Mouse (Mus musculus) liver, embryonic 15.5 days (tissue): ENCODE data around the gene Hist2h2aa1. TPM values are rescaled to one million over a fixed set of nuclear protein-coding genes. Genes with fewer than 3 reads are reported as not detected.

Source experiments
- ATAC-seq: fragments of 200-750 bp; cut with Nextera tagmentation; 2 replicates; pipeline ENCODE4 v1.8.0; 2017; ENCODE audit warnings: moderate number of reproducible peaks, mild to moderate bottlenecking, moderate library complexity; ENCODE audit not compliant: insufficient read depth
- H3K27ac ChIP-seq: fragments of 300-500 bp; sonication (generic); replicated peaks from 2 replicates; pipeline ENCODE4 v1.5.1; 2015; ENCODE audit warnings: mild to moderate bottlenecking, inconsistent platforms
- H3K27me3 ChIP-seq: fragments of 300-500 bp; sonication (generic); 2 replicates; pipeline ENCODE4 v1.6.1; 2015; ENCODE audit warnings: mild to moderate bottlenecking, inconsistent platforms
- H3K36me3 ChIP-seq: fragments of 300-500 bp; sonication (generic); replicated peaks from 2 replicates; pipeline ENCODE4 v1.6.1; 2015; ENCODE audit warnings: moderate library complexity, mild to moderate bottlenecking, inconsistent platforms
- H3K4me1 ChIP-seq: fragments of 300-500 bp; sonication (generic); replicated peaks from 2 replicates; pipeline ENCODE4 v1.6.1; 2015; ENCODE audit warnings: inconsistent platforms
- H3K4me2 ChIP-seq: fragments of 300-500 bp; sonication (generic); 2 replicates; pipeline ENCODE4 v1.6.1; 2015; ENCODE audit warnings: moderate library complexity, mild to moderate bottlenecking, inconsistent platforms
- H3K4me3 ChIP-seq: fragments of 300-500 bp; sonication (generic); replicated peaks from 2 replicates; pipeline ENCODE4 v1.5.1; 2015; ENCODE audit warnings: mild to moderate bottlenecking, inconsistent platforms
- H3K9ac ChIP-seq: fragments of 300-500 bp; sonication (generic); 2 replicates; pipeline ENCODE4 v1.6.1; 2015; ENCODE audit warnings: moderate library complexity, mild to moderate bottlenecking, inconsistent platforms
- H3K9me3 ChIP-seq: fragments of 300-500 bp; sonication (generic); replicated peaks from 2 replicates; pipeline ENCODE4 v1.6.1; 2016; ENCODE audit warnings: inconsistent platforms
- WGBS: fragments of 180-500 bp; shearing (Covaris S2); methylation state at CpG from one replicate; pipeline ENCODE4 v1.1.7; 2015; ENCODE audit warnings: mixed read lengths; ENCODE audit not compliant: insufficient replicate concordance; 5-methylcytosine and 5-hydroxymethylcytosine counted together
- microRNA-seq: library from miRNA; unstranded; fragments of <30 nt; microRNA quantifications from one replicate; pipeline ENCODE4, GENCODE M21; 2016
- polyA plus RNA-seq: library from polyadenylated mRNA; unstranded; fragments of >200 nt; fragmentation: Nextera tagmentation; extraction: Ambion mirVana; gene quantifications from 2 replicates; pipeline ENCODE4 v1.2.1, GENCODE M21; 2015

Hist2h2aa1 gene
- polyA plus RNA-seq, 1 experiment from 2014 or later, result 45.2 TPM

DNA sequence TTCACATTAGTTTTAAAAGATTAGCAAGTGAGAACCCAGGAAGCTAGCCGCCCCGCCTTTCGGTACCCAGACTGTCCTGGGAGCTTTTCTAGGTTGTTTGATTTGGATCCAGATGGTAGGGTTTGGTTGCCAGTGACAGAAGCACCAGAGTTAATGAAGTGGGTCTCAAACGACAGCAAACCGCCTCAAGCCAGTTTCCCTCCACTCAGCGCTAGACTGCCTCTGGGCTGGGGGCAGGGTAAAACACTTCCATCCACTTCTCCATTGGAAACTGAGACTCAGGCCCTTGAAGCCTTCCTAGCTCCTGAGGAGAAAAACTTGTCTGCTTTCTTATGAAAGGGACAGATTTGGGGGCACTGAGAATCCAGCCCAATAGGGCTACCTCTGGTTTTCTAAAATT is 47.3 kb downstream of the Hist2h2aa1 start:
- Histone ChIP-seq H3K4me1 (no peaks in the 10 kb centered on the region), H3K9ac (no peak overlapping the region)
- no peak for ATAC-seq

DNA sequence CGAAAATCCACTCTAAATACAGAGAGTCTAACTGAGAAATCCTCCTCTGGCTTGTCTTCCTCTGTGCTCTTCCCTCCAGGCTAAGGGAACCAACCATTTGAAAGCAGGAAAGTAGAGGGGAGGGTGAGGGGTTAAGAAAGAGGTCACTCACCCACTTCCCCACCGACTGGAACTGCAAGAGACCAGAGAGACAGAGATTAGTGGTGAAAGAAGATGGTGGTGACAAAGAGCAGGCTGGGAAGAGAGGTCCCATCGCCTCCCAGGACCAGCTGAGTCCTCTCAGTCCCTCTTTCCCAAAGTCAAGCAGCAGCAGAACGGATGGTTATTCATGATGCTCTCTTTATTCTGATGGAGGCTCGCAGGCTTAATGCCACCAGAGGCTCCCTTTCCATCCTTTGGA is 48.1 kb downstream of the Hist2h2aa1 start:
- H3K9ac ChIP-seq, result no peak overlapping the region
- H3K27me3 ChIP-seq, result peaks cover 7% of the 10 kb centered on the region; the same call in 1 of the 2 replicates
- no peaks in the 10 kb centered on the region for H3K36me3 ChIP-seq
- WGBS, result 20% methylated on average over 5 of the region's 5 CpGs
- ATAC-seq, result no peak
- H3K4me1 ChIP-seq, result no peaks in the 10 kb centered on the region
- H3K4me3 ChIP-seq, result no peak overlapping the region; the same call in 1 of the 2 replicates
- no peaks in the 10 kb centered on the region for H3K9me3 ChIP-seq
- H3K4me2 ChIP-seq, result peak overlapping the region; percentile 6; the same call in 1 of the 2 replicates
- peak overlapping the region; percentile 22; the same call in 1 of the 2 replicates for H3K27ac ChIP-seq

More for the DNA sequence above, 47.3 kb downstream of the Hist2h2aa1 start:
- Histone ChIP-seq H3K9me3 (no peaks in the 10 kb centered on the region), H3K36me3 (no peaks in the 10 kb centered on the region), H3K4me3 (no peak overlapping the region; the same call in 1 of the 2 replicates), H3K27me3 (peaks cover 7% of the 10 kb centered on the region; the same call in 1 of the 2 replicates), H3K4me2 (no peak overlapping the region), H3K27ac (no peak overlapping the region; the same call in 1 of the 2 replicates)
- WGBS, result 53% methylated on average over 6 of the region's 6 CpGs

DNA sequence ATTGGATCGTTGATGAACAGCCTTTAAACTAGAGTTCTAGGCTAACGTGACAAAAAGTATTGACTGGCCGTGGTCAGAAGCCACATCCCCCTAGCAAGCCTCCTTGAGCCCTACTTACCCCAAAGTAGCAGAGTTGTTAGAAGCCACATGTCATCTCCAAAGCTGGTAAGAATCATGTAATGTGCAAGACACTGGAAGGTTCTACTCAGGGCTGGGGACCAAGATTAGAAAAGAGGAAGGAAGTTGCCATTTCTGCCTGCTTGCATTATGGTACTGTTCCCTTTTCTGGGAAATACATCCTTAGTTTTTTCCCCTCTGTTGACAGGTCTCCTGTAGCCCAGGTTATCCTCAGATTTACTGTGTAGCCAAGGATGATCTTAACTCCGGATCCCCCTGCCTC is 48.5 kb downstream of the Hist2h2aa1 start, which contains the start of gene Fcgr1:
Gene Fcgr1, minus strand, starts transcription at position 183 of the 400 bp plus-strand sequence.
- H3K9me3 ChIP-seq, result no peaks in the 10 kb centered on the region
- H3K4me1 ChIP-seq, result no peaks in the 10 kb centered on the region
- peak within 1 kb of the TSS; percentile 22; the same call in 1 of the 2 replicates for H3K27ac ChIP-seq
- H3K27me3 ChIP-seq, result peaks cover 9% of the 10 kb centered on the region; the same call in 1 of the 2 replicates
- no peak within 1 kb of the TSS; the same call in 1 of the 2 replicates for H3K4me3 ChIP-seq
- peak within 1 kb of the TSS; percentile 6; the same call in 1 of the 2 replicates for H3K4me2 ChIP-seq
- no peaks in the 10 kb centered on the region for H3K36me3 ChIP-seq
- 19% methylated on average over 4 of the region's 4 CpGs for WGBS
- H3K9ac ChIP-seq, result no peak within 1 kb of the TSS
- ATAC-seq, result no peak

Small RNAs within 50 kb of the gene (microRNA-seq; reads per million reads assigned to microRNA genes)
- not detected for gene Gm44492
- not detected for gene Gm47311
- not detected for gene Gm47313

Other genes with a start within 250 kb of the Hist2h2aa1 start
- 5.9 and 6.6 TPM in 2 replicates for gene Plekho1, start 249.5 kb upstream of the Hist2h2aa1 start, polyA plus RNA-seq
- 12.6 and 14.1 TPM in 2 replicates for gene Vps45, start 187.0 kb upstream of the Hist2h2aa1 start, polyA plus RNA-seq
- gene Otud7b, start 141.0 kb upstream of the Hist2h2aa1 start, polyA plus RNA-seq, result 10.3 and 12.0 TPM in 2 replicates
- gene Mtmr11, start 83.5 kb upstream of the Hist2h2aa1 start, polyA plus RNA-seq, result 2.3 and 3.7 TPM in 2 replicates
- 73.7 and 76.6 TPM in 2 replicates for gene Sf3b4, start 73.2 kb upstream of the Hist2h2aa1 start, polyA plus RNA-seq
- 0.23 and 0.26 TPM in 2 replicates for gene Sv2a, start 64.3 kb upstream of the Hist2h2aa1 start, polyA plus RNA-seq
- gene Bola1, start 25.8 kb upstream of the Hist2h2aa1 start, polyA plus RNA-seq, result 32.1 and 34.6 TPM in 2 replicates
- gene Hist2h2ab, start 25.6 kb upstream of the Hist2h2aa1 start, polyA plus RNA-seq, result 0.40 and 0.58 TPM in 2 replicates
- 16.1 and 18.0 TPM in 2 replicates for gene Hist2h2ac, start 24.6 kb upstream of the Hist2h2aa1 start, polyA plus RNA-seq
- 6.5 and 7.7 TPM in 2 replicates for gene Hist2h2be, start 24.4 kb upstream of the Hist2h2aa1 start, polyA plus RNA-seq
- gene Hist2h3c2, start 6.4 kb upstream of the Hist2h2aa1 start, polyA plus RNA-seq, result 10.8 and 13.6 TPM in 2 replicates
- 54.8 and 64.9 TPM in 2 replicates for gene Hist2h2aa2, start 5.2 kb upstream of the Hist2h2aa1 start, polyA plus RNA-seq
- gene Hist2h3c1, start 1.2 kb downstream of the Hist2h2aa1 start, polyA plus RNA-seq, result 2.5 and 3.2 TPM in 2 replicates
- gene Hist2h4, start 17.8 kb downstream of the Hist2h2aa1 start, polyA plus RNA-seq, result 29.3 and 32.9 TPM in 2 replicates
- gene Hist2h3b, start 23.2 kb downstream of the Hist2h2aa1 start, polyA plus RNA-seq, result 78.7 and 99.7 TPM in 2 replicates
- 19.4 and 24.6 TPM in 2 replicates for gene Hist2h2bb, start 24.3 kb downstream of the Hist2h2aa1 start, polyA plus RNA-seq
- 4.4 and 4.7 TPM in 2 replicates for gene Fcgr1, start 48.5 kb downstream of the Hist2h2aa1 start, polyA plus RNA-seq
- not detected in 2 replicates for gene BC107364, start 206.8 kb downstream of the Hist2h2aa1 start, polyA plus RNA-seq